Mouse (Mus musculus) adrenal gland, postnatal 10 days (tissue): Measurements from ENCODE around the gene March1. TPM values are rescaled to one million over a fixed set of nuclear protein-coding genes. Genes with fewer than 3 reads are reported as not detected.
"Not testable (repeated sequence)": the region's sequence is repeated elsewhere in the genome, so short reads cannot be mapped to it uniquely, and the experiment has no call there.

ENCODE experiments used
- DNase-seq: peaks from one replicate; pipeline ENCODE4 v3.0.0; 2021; ENCODE audit warnings: mixed read lengths
- total RNA-seq, 2 experiments: library from RNA; stranded (reverse); gene quantifications; 2 replicates each; pipeline ENCODE4 v1.2.3; 2021

Gene March1
- total RNA-seq, 2 experiments from 2014 or later, result 1.8 to 2.6 TPM

- DNase-seq, result no peak
Observed at GRCm38 (mm10) chr8:66415234-66415633, 797.5 kb downstream of the March1 start.

GRCm38 (mm10) chr8:66417591-66417990, 799.9 kb downstream of the March1 start:
- DNase-seq, result not testable (repeated sequence)

DNA sequence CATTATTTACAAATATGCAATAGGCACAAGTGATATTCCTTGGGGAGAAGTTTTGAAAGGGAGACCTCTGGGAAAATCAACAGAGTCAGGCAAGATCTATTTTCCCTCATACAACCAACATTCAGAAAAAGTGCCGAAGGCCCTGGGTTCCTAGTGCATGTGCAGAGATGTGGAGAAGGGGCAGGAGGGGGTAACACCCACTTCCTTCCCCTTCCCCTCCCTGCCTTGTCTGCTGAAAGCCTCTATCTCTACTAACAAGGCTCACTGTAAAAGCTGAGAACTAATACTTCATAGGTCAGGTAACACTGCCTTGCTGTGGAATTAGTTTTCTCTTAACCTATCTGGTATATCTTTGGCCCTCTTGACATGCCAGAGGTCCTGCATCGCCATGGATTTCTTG, 812.9 kb downstream of the March1 start:
- DNase-seq, result no peak

DNA sequence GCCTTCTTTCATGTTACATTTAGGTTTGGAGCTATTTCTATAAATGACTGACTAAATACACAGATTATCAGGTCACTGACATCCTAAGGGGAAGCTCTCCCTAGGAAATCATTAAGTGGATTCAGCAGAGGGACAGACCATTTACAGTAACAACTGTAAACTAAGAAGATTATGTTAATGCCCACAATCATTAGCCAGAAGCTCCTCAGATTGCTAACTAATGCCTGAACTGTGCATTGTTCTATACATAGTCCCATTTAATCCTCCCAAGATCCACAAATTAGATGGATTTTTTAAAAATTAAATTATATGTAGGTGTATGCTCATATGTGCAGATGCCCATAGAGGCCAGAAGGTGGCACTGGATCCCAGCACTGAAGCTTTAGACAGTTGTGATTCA, 815.9 kb downstream of the March1 start:
- DNase-seq, result no peak

GRCm38 (mm10) chr8:66436804-66437203, 819.1 kb downstream of the March1 start:
- DNase-seq, result no peak

DNA sequence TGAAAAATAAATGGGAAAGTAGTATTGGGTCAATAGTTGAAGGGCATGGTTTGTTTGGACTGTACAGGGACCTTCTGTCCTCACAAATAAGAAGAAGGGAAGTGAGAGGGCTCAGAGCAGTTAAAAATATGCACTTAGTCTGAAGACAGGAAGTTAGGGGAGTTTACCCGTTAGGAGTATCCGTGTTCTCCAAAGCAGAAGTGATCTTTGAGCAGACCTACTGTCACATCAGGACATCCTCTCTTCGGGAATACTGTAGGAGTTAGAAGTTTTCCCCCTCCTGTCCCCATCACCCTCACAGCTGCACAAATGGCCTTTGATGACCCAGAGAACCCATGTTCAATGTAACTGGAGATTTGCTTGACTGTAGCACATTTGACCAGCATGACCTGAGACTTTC, 820.2 kb downstream of the March1 start:
- no peak for DNase-seq

GRCm38 (mm10) chr8:66438468-66438867, 820.8 kb downstream of the March1 start:
- DNase-seq, result no peak

DNA sequence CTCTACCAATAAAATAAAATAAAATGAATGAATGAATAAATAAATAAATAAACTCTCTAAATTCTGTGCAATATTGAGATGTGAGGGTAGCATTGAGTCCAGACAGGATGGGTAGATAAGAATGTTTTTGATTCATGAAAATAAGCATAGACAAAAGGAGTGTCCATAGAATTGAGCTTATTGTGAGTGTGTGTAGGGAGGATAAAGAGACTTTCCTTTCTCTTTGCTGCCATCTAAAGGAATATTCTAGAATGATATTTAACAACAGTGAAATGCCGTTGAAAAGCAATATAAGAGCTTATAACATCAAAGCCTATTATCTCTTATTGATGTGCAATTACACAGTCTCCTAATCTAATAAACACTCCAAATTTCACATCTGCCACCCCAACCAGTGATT, 823.4 kb downstream of the March1 start:
- no peak for DNase-seq

GRCm38 (mm10) chr8:66442778-66443177, 825.1 kb downstream of the March1 start:
- peak; percentile 26 for DNase-seq

DNA sequence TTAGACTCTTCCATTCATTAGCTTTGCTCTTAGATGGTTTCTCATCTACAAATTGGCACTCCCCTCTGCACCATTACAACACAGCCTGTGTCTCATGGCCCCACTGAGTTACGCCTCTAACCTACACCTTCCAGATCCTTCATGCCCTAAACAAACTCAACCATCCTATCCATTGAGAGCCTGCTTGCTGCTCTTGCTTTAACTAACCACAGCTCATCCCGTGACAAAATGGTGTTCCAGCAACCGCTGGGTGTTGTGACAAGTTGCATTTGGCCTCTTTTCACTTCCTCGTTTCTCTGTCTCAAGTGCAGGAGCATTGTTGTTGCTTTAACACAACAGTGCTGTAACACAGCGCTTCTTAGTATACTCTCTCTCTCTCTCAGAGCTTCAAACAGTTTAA, 826.4 kb downstream of the March1 start:
- DNase-seq, result no peak

- no peak for DNase-seq
Observed at GRCm38 (mm10) chr8:66445351-66445750, 827.7 kb downstream of the March1 start.

DNA sequence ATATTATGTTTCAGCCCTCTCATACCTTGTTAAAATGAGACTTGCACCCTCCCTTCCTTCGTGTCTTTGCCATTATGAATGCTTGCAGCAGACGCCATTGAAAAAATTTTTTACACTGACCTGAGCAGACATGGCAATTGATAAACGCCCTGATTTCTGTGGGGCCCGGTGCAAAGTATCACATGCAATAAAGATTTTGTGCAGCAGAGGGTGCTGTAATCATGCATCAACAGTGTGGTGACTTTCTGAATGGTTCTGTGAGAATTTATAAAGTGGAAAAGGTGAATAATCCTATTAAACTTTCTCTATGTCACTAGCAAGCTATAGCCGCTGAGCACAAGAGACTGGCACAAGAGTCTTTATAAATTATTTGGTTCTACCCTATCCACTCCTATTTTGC, 833.0 kb downstream of the March1 start:
- peak; percentile 51 for DNase-seq

- no peak for DNase-seq
Observed at GRCm38 (mm10) chr8:66457057-66457456, 839.4 kb downstream of the March1 start.

GRCm38 (mm10) chr8:66469821-66470220, 852.1 kb downstream of the March1 start:
- no peak for DNase-seq

DNA sequence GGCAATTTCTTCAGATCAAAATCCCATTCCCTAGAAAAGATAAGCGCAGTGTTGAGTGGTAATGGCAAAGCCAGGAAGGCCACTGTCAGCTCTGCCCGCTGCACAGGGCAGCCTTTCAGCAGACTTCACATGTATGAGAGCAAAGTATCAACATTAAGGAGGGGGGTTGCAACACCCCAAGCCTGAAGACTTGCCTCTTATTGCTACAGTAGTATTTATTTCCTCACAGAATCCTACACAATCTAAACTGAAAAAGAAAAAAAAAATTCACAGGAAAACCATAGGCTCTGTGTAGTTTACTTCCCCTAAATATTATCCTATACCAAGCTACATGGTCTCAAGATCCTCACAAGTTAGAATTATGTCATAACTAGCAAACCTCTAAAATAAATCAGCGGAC, 859.2 kb downstream of the March1 start:
- no peak for DNase-seq

- peak; percentile 87 for DNase-seq
Observed at GRCm38 (mm10) chr8:66486084-66486763, 868.5 kb downstream of the March1 start, which contains the start of gene Tma16. Gene Tma16, minus strand, starts transcription at chr8:66486530.

GRCm38 (mm10) chr8:66488556-66488955, 870.9 kb downstream of the March1 start:
- no peak for DNase-seq

DNA sequence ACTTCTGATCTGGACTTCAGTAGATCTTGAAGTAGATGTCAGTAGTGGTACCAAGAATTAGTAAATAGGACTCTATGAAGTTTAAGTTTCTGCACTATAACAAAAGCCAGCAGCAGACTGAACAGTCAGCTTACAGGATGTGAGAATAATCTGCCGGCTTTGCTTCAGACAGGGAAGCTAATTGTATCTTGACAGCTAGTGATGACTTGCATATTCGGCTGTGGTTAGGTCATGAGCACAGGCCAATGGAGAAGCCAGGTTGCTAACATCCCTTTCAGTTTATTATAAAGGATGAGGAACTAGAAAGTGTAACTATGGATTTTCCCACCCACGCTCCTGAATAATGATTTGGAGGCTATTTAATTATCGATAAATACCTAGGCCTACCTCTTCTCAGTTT, 872.9 kb downstream of the March1 start:
- no peak for DNase-seq

DNA sequence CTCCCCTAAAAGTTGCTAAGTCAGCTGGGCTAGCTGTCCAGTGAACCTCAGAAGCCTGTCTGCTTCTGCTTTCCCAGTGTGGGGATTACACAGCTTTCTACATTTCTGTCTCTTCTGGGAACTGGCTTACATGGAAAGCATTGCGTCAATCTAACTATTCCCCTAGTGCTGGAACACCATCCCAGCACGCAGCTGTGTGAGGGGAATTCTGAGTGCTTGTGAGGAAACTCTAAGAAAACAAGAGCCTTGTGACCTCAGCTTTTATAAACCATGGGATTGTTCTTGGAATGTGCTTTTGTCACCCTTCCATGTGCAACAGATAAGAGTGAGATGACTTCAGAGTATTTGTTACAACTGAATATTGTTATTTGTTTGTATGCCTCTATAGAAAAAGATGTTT, 876.8 kb downstream of the March1 start:
- no peak for DNase-seq

- DNase-seq, result peak; percentile 84
Observed at GRCm38 (mm10) chr8:66495726-66496125, 878.0 kb downstream of the March1 start.

- DNase-seq, result peak; percentile 28
Observed at GRCm38 (mm10) chr8:66496998-66497577, 879.4 kb downstream of the March1 start.

GRCm38 (mm10) chr8:66503381-66503780, 885.7 kb downstream of the March1 start:
- DNase-seq, result no peak

- no peak for DNase-seq
Observed at GRCm38 (mm10) chr8:66511537-66511936, 893.8 kb downstream of the March1 start, which contains the start of gene Tktl2. Gene Tktl2, plus strand, starts transcription at chr8:66511756.

DNA sequence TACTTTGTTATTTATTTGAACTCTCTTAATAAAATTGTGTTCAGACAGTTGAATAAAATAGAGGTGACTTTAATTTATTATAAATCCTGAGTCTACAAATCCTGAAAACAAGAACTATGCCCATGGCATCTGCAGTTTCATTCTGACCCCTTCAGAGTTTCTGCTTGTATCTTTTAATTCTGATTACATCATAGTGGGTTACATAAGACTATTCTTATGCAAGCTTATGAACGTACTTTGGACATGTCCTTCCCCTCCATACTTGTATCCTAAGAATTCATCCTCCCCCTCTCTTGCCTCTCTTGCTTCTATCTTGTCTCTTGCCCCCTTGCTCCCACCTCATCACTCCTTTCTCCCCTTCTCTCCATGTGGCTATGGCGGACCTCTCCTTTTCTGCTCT, 901.4 kb downstream of the March1 start:
- DNase-seq, result no peak
